Mouse (Mus musculus): ENCODE data around the gene Nsmce1.

The Nsmce1 gene

DNA sequence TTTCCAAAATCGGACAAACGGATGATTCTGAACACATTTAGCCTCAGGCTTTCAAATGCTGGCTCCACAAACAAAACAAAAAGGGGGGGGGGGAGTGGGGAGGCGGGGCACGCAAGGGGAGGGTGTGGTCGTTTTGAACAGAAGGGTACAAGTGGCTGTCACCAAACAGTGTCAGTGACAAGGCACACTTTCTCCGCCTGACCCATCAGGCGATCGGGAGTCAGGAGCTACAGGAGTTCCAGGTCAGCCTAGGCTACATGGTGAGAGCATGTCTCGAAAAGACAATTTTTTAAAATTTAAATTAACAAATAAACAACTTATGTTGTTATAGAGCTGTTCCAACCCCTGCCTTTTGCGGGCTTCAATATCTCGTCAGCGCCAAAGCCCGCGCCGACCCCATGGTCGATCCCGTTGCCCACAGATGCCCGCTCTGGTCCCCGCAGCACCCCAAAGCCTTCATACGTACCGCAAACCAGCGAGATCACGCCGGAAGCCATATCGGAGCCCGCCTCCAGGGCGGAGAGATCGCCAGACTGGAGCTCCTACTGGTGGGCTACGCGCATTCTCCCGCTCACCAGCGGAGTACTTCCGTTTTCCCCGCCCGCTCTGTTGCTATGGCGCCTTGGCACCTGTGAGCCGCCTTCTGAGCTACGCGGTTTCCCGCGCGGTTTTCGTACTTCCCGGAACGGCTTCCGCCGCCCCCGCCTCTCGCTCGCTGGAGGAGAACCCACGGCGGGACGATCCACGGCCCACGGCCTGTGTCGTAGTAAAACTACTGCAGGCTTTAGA is at the start of gene Nsmce1:
Nsmce1 (minus strand) TSS at position 650 of the 789 bp plus-strand sequence.
- DNase-seq (ENCODE audit: low spot score in 2 of 2), result peak; percentile 88 to 96

DNA sequence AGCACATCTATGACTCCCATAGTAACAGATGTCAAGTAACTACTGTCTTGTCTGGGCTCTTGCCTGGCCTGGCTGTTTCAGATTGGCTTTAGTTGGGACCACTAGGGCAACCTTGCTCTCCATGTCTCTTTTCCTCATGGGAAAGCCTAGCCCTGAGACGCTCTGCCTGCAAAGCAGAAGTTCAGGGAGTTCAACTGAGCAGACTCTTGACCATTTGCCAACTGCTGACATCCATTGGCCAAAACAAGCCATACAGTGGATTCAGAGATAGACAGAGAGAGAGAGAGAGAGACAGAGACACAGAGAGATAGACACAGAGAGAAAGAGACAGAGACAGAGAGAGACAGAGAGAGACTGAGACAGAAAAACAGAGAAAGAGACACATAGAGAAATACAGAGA is 49.6 kb upstream of the Nsmce1 start:
- no peak for DNase-seq (ENCODE audit: low spot score in 2 of 2)

DNA sequence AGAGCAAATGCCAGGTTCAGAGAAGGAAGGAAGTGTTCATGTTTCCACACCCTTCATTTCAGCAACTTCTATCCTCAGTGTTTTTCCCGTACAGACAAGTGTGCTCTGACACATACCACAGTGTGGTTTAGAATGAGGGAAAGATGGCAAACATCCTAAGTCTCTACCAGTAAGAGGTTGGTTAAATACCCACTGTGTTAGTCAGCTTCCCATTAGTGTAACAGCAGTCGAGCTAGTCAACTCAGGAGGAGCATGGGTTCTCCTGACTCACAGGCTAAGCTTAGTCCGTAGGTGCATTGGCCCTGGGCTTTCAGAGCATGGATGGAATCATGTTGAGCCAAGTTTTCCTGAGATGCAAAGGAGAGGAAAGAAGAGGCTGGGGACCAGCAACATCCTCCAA is 48.0 kb upstream of the Nsmce1 start:
- DNase-seq (ENCODE audit: low spot score in 2 of 2), result no peak

DNA sequence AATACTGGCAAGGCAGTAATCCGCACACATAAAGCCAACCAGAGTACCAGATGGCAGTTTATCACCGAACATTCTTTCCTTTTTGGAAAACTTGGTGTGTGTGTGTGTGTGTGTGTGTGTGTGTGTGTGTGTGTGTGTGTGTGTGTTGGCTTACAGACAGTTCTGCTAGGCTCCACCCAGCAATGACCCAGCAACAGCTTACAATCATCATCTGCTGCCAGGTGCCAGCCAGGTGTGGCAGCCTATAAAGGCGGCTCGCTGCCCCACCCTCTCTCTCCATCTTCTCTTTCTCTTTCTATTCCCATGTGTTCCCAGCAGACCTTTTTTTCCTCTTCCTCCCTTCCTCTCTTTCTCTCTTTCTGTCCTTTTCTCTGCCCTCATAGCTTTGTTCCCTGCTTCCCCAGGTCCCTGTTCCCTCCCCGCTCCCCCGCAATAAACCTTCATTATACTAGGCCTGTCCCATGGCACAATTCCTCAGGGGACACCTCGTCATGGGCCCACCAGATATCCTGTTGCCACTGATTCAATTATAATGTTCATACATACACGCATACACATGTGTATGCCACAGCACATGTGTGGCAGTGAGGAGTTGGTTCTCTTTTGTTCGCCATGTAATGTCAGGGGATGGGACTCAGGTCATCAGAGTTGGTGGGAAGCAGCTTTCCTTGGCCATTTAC is 36.6 kb upstream of the Nsmce1 start:
- no peak for DNase-seq (ENCODE audit: low spot score in 2 of 2)

DNA sequence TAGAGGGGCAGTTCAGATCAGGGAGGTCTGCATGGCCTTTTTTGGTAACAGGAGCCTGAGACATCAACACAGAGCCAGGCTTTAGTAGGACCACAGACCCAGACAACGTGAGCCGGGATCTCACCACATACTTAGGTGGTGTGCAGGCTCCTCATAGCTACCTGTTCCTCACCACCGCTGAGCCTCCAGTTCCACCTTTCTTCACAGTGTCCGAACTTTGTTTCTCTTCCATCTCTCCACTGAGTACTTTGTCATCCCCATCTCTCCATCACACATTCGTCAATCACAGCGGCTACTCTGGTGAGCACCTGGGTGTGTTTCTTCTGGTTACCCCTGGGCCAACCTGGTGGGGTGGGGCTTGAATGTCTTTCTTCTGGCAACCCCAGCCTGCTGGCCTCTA is 35.8 kb upstream of the Nsmce1 start:
- DNase-seq (ENCODE audit: low spot score in 2 of 2), result no peak

DNA sequence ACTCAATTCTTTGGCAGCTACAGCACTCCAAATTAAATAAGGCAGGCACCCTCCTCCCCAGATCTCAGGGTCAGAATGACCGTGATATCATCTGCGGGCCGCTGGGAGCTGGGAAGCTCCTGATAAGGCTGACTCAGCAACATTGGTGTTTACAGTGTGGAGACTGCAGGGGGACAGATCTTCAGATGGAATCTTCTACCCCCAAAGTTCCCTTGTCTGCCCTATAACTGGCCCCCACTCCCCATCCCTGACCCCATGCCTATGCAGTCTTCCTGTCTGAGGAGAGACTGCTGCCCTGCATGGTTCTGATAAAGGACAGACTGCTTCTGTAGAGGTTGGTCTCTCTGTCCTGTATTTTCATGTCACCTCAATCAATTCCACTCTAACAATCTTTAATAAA is 31.7 kb upstream of the Nsmce1 start:
- peak in 1 of 2 experiments; percentile 22 for DNase-seq (ENCODE audit: low spot score in 2 of 2)

DNA sequence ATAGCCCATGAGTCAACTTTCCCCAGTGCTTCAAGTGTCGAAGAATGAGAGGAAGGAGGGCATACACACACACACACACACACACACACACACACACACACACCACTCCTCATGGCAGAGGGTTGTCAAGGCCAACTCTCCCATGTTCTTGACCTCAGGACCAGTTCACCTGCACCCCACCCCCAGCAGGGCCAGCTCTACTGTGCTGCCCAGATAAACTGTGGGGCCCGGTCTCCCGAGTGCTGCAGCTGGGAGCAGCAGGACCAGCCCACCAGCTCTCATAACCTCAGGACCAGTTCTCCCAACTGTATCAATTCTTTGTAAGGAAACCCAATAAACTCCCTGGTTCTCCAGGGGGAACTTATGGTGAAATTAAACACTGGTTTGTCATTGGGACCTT is 28.3 kb upstream of the Nsmce1 start:
- no peak for DNase-seq (ENCODE audit: low spot score in 2 of 2)

DNA sequence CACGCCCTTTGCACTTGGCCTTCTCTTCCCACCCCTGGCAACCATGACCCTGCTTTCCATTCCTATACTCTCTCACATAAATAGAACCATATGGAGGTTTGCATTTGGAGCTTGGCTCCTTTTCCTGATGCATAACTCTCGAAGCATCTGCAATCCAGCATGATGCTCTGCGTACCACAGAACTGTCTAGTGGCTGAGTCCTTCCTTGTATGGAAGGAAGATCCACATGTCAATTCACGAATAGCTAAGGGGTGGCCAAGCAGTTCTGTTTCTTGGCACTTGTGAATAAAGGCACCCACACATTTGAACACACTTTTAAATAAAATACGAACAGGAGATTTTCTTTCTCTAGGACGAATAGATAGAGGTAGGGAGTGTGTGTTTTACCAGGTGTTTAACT is 26.1 kb upstream of the Nsmce1 start:
- DNase-seq (ENCODE audit: low spot score in 2 of 2), result no peak

DNA sequence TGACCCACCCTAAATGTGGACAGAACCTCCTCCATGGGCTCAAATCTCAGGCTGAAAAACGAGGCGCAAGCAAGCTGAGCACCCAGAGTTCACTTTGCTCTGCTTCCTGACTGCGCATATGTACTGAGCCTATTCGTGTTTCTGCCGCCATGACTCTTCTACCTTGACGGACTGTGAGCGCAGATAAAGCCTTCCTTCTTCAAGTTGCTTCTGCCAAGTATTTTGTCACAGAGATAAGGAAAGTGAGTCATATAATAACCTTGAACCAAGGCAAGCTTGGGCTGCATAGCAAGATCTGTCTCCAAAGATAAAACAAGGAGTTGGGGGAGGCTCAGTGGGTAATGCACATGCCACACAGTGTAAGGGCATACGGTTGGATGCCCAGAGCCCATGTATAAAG is 25.3 kb upstream of the Nsmce1 start:
- DNase-seq (ENCODE audit: low spot score in 2 of 2), result no peak

DNA sequence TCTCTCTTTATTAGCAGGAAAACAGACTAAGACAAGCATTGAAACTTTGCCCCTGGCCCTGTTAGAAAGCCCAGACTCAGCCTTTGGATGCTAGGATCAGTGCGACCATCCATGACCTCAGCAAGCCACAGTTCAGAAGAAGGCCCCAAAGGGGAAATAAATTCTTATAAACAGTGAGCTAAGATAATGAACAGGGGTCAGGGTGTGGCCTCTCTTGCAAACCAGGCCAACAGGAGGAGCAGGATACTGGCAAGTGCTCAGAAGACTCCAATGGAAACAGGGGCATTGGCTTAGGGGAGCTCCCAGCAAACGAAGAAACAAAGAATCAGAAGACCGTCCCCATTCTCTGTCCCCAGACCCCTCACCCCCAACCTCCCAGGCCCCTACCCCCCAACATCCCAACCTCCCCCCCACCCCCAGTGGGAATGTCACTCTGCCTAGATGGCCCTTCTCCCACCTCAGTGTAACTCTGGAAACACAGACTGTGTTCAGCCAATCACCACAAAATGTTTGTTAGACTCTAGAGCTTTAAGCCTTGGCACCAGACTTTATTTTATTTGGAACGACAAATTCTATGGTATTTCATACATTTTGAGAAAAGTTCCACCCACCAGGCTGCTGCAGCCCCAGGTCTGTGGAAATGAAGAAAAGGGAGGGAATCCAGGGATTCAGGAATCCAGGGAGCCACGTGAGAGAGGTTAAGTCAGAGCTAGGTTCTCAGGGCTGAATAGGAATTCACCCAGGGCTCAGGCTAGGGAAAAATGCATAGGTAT is 23.9 kb upstream of the Nsmce1 start:
- no peak for DNase-seq (ENCODE audit: low spot score in 2 of 2)

DNA sequence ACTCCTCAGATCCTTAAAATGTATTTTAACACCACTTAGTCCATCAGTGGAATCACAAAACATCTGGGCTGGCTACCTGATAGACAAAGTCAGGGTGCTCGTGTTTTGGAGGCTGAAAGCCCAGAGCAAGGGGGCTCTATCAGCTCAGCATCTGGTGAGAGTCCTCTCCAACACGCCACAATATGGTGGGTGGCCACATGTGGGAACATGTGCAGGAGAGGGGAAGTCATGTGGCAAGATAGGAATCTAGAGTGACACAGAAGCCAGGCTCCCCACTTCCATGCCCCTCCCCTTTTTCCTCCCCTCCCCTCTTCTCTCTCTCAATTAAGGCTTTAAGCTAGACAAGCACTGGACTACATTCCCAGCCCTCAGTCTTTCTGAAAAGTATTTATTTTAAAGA is 20.5 kb upstream of the Nsmce1 start:
- no peak for DNase-seq (ENCODE audit: low spot score in 2 of 2)

DNA sequence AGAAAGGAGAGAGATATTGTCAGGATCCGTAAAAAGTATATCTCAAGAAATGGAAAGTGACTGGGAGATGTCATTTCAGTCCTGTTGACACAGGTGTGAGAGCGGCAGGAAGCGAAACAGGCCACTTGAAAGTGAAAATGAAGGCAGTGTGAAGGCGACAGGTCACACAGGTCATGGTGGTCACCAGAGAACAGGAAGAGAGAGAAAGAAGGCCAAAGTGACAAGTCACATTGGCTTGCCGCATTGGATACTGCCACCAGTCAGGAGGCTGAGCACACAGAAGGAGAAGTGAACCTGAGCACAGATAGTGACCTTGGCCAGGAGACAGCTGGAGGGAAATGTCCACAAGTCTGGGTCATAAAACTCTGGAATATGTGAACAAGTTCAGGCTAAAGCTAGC is 20.0 kb upstream of the Nsmce1 start:
- no peak for DNase-seq (ENCODE audit: low spot score in 2 of 2)

DNA sequence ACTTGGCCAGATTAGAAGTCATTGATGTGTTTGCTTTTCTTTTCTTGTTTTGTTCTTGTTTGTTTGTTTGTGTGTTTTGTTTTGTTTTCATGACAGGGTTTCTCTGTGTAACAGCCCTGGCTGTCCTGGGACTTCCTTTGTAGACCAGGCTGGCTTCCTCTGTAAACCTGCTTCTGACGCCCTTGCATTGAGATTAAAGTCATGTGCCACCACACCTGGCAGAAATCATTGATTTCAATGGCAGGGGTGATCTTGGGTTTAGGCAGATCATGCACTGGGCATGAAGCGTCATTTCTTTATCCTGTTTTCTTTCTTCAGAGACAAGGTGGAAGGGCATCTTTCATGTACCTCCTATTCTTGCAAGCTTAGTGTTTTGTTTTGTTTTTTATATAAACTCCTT is 15.9 kb upstream of the Nsmce1 start:
- no peak for DNase-seq (ENCODE audit: low spot score in 2 of 2)

DNA sequence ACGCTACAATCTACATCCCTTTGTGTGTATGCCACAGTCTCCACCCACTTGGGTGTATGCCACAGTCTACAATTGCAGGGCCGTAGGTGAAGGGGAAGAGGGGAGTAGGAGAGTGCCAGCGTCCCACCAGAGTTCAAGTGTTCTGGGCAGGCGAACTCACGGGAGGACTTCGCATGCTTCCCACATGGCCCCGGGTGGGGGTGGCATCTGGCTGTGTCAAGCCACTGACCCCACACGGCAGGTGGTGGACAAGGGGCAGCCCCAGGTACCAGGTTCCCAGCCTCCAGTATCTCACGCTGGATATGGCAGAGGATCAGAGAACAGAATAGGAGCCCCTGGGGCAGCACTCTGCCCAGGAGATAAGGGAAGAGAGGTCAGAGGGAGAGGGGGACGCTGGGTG is 14.2 kb upstream of the Nsmce1 start:
- DNase-seq (ENCODE audit: low spot score in 2 of 2), result no peak

DNA sequence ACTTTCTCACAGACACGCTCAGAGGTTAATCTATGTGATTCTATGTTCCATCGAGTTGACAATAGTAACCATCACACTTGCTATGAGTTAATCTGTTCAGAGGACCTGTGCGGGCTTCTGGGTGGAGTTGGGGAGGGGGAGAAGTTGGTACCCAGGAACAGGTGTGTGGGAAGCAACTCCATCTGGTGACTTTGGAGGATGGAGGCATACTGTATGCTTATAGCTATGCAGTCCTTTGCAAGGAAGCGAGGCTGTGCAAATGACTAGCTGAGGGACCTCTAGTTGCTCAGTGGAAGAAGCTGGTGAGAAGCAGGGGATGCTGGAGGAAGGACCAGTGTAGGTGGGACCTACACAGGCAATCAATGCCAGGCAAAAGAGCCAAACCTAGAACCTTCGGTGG is 13.2 kb upstream of the Nsmce1 start:
- no peak for DNase-seq (ENCODE audit: low spot score in 2 of 2)

DNA sequence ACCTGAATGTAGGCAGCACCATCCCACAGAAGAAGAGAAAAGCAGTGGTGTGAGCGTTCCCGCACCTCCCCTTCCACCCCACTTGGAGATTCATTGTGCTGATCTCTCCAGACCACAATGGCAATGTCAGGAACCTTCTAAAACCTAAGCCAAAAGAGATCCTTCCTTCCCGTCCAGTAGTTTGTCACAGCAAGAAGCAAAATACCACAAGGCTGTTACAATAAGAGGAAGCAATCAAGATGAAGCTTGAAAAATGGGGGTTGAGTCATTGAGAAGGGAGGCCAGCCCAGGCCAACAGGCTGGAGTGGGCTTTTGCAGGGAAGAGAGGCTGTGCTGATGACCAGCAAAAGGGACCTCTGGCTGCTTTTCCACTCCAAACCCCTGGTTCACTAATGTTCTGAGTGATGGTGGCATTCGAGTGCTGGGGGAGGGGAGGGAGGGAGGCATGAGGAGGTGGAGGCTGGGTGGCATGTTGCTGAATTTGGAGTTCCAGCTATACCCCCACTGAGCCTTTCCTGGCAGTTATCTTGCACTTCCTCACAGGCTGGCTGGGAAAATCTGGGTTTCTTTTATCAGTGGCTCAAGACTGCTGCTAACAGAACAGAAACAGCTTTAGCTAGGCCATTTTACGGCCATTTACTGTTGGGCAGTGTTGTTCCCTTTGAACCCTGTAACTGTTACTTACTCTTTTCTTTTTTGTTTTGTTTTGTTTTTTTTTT is 12.1 kb upstream of the Nsmce1 start:
- DNase-seq (ENCODE audit: low spot score in 2 of 2), result no peak

DNA sequence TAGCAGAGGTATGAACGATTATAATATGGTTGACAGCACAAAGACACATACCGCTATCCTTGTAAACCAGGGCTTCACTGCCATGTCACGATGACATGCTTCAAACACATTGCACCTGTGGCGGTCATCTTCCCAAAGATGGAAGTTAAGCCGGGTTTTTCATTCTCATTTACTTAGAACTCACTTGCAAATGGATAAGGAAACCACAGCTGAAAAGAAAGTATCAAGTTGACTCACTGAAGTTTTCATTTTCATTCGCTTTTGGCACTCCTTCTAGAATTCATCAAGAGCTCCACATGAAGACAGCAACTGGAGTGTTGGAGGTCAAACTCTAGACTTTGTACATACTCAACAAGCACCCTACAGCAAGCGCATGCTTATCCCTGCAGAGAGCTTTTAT is 9.5 kb upstream of the Nsmce1 start:
- DNase-seq (ENCODE audit: low spot score in 2 of 2), result no peak

DNA sequence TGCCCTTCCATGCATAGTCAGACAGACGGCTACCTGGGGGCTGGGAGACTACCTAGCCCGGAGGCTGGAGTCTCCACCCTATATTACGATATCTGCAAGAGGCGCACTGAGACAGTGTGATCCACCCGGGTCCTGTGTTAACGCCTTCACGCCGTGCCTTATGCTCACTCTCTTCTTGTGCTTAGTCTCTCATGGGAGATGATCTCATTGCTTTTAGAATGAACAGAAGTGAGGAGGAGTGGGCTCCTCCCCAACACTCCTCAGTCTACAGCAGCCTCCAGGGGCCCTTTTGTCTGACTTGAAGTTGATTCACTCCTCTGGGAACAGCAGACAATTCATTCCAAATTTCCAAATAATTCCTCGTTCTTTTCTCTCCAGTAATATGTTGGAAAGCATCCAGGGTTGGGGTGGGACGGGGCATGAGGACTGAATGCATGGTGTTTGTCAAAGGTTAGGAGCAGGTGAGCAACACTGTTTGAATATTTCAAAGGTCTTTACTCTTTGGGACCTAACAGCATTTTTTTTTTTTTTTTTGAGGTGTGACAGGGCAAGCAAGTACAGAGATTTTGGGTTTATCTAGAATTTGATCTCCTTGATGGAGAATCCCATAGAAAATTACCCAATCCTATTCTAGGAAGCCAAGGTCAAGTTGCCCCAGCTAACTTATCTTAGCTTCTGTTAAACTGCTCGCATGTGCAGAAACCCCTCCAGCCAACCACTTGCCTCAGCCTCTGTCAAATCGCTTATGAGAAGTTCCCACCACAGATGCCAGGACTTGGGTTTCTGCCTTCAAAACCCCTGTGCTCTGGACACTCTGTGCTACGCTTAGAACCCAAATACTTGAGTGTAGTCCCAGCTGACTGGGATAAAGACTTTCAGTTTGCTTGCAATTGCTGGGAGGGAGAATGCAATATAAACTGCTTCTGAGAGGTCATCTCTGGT is 8.8 kb upstream of the Nsmce1 start:
- DNase-seq (ENCODE audit: low spot score in 2 of 2), result peak in 1 of 2 experiments; percentile 45

DNA sequence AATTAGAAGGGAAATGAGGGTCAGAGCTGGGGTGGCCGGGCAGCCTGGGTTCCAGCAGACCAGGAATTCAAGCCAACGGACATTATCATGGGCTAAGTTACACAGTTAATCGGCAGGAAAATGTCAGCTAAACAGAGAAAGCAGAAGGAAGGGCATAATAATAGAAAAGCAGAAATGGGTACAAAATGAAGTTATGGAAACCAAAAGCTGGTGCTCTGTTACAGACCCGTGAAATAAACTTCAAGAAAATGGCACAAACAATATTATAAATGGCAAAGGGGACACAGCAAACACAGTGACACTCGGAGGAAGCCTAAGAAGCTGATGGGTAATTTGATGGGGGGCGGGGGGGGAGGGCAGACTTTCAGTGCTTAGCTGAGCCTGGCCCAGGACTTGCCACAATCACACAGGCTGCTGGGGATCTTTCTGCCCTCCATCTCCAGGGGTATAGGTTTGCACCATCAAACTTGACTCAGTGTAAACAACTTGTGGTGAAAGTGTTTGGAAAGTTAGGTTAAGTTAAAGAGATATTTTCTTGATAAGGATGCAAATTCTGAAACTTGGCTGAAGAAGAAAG is 4.6 kb upstream of the Nsmce1 start:
- no peak for DNase-seq (ENCODE audit: low spot score in 2 of 2)

DNA sequence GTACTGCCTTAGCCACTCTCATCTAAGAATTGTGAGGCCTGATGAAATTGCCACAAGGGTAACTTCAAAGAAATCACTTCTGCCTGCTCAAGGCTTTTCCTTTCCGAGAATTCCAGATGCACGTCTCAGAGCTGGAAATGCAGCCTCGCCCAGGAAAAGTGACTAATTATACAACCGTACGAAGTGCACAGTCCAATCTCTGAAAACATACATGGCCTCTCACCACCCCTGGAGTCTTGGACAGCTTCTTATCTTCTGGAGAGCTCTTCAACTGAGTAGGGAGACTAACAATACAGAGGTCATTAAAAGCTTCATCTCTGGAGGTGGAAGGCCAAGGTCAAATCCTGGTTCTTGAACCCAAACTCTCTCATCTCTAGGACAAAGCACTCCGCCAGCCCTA is 1.2 kb upstream of the Nsmce1 start:
- DNase-seq (ENCODE audit: low spot score in 2 of 2), result no peak

DNA sequence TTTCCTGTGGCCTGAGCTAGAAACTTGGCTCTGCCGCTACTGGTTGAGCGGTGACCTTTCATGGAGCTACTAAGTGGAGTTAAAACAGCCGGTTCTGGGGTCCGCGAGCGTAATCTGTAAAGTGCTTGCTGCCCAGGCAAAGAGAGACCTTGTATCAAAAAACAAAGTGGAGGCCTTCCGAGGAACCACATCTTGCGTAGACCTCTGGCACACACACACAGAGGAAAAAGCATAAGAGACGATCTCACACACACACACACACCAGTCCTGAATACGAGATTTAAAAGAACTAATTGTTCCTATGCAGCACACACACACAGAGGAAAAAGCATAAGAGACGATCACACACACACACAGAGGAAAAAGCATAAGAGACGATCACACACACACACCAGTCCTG is 364 bp upstream of the Nsmce1 start:
- no peak for DNase-seq (ENCODE audit: low spot score in 2 of 2)

All from urinary bladder, postnatal 36 days (tissue).